Mouse (Mus musculus) effector memory CD4-positive, alpha-beta T cell, adult 5 months (primary cell): ENCODE measurements around the gene Cacng6. TPM values are rescaled to one million over a fixed set of nuclear protein-coding genes. Genes with fewer than 3 reads are reported as not detected.

Experiments
- polyA plus RNA-seq: library from polyadenylated mRNA; unstranded; fragments of 100-300 nt; shearing (Covaris generic); gene quantifications from one replicate; pipeline ENCODE4 v1.2.1, GENCODE M21; 2017

The Cacng6 gene
- polyA plus RNA-seq: not detected

DNA sequence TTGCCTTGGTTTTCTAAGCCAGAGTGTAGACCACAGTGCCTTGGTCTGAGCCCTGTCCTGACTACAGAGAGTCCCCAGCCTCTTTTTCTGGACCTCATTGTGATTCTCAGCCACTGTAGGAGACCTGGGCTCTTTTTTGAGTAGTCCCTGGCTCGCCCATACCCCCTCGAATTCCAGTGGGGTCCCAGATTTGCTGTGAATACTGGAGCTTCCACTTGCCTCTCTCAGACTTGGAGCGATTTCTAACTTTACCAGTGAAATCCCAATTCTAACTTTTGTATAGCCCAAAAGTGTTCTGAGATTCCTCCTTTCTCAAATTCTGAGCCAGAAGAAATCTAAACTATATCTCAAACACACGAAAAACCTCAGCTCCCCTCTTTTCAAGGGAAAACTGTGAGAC lies at the start of gene Cacng6:
Cacng6 (plus strand) TSS at position 301 of the 400 bp plus-strand sequence.

DNA sequence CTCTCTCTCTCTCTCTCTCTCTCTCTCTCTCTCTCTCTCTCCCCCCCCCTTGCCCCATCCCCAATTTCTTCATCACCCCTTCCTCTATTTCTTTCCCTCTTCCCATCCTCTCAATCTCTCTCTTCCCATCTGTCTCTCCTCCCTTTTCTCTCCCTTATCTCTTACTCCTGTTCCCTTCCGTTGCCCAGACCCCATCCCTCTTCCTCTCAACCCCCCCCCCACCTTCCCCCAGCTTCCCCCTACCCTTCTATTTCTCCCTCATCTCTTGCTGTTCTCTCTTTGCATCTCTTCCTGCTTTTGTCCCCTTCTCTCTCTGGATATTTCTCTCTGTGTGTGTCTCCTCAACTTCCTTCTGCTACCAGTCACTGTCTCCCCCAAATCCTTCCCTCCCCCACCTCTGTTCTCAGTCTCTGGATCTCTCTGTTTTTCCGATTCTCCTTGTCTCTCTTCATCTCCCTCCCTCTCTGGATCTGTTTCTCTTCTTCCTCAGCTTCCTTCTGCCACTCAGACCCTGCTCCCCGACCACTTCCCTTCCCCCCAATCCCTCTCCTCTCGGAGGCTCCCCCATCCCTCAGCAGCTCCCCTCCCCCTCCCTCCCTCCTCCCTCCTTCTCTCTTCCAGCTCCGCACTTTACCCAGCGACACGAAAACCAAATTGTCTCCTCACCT lies 33.4 kb upstream of the Cacng6 start, which contains the start of gene Cacng8:
Cacng8 (plus strand) TSS at position 271 of the 668 bp plus-strand sequence.

Other genes with a start within 250 kb of the Cacng6 start
- gene Nlrp12, start 174.5 kb upstream of the Cacng6 start, polyA plus RNA-seq: 0.11 TPM
- gene Myadm, start 135.1 kb upstream of the Cacng6 start, polyA plus RNA-seq: 7.9 TPM
- 0.20 TPM for gene Prkcg, start 135.0 kb upstream of the Cacng6 start, polyA plus RNA-seq
- not detected for gene Cacng7, start 91.2 kb upstream of the Cacng6 start, polyA plus RNA-seq
- gene Cacng8, start 33.5 kb upstream of the Cacng6 start, polyA plus RNA-seq: not detected
- not detected for gene Tarm1, start 78.4 kb downstream of the Cacng6 start, polyA plus RNA-seq
- not detected for gene Oscar, start 192.0 kb downstream of the Cacng6 start, polyA plus RNA-seq
- gene Ndufa3, start 193.2 kb downstream of the Cacng6 start, polyA plus RNA-seq: 317 TPM
- gene Tfpt, start 205.7 kb downstream of the Cacng6 start, polyA plus RNA-seq: 16.6 TPM
- gene Prpf31, start 205.8 kb downstream of the Cacng6 start, polyA plus RNA-seq: 46.4 TPM
- 81.6 TPM for gene Cnot3, start 221.1 kb downstream of the Cacng6 start, polyA plus RNA-seq
- 26.8 TPM for gene Leng1, start 241.6 kb downstream of the Cacng6 start, polyA plus RNA-seq